Mouse (Mus musculus) G1E (cell line): ENCODE results near the gene Hivep3.

Experiments
- CTCF ChIP-seq: IDR thresholded peaks from 2 replicates; pipeline ENCODE4 v1.5.1; 2012; ENCODE audit warnings: low read depth, low read length, inconsistent platforms, mixed read lengths
- GATA1 ChIP-seq: IDR thresholded peaks from 2 replicates; pipeline ENCODE4 v1.6.1; 2012; ENCODE audit warnings: borderline replicate concordance, low read length, inconsistent platforms, mixed read lengths
- GATA2 ChIP-seq: IDR thresholded peaks from 2 replicates; pipeline ENCODE4 v1.6.1; 2012; ENCODE audit warnings: low read depth, low read length, inconsistent platforms, borderline replicate concordance
- POLR2AphosphoS5 ChIP-seq: IDR thresholded peaks from 2 replicates; pipeline ENCODE4 v1.6.1; 2012; ENCODE audit warnings: low read depth, low read length, inconsistent platforms; ENCODE audit not compliant: insufficient replicate concordance

- TF ChIP-seq CTCF, result no peak
- no peak for TF ChIP-seq GATA2
- TF ChIP-seq POLR2AphosphoS5, result no peak
- TF ChIP-seq GATA1, result no peak
Measured at GRCm38 (mm10) chr4:120162586-120162985, 429.0 kb downstream of the Hivep3 start.
